Mouse (Mus musculus): ENCODE measurements at regions not wholly inside any gene's neighbourhood (a gene's known extent, or its start where the extent isn't known, plus 50 kb on each side); places are given as distances from the start of the nearest gene placed in this dataset.

DNA sequence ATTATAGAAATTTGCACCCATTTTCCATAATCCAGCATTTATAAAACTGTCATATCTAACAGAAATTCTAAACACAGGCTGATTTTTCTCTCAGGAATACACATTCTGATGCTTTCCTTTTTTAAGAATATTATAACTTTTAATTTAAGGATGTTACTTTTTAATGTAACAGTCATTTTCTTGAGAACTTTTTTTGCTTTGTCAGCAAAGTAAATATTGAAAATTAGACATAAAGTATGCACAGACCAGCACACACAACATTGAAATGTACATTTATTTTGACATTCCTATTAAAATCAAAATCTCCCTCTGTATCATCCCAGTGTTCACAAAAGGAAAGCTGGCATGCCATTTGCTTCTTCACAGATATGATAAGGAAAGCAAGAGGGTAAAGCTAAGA lies 337.0 kb downstream of the Foxa2 start:
- no peak for ATAC-seq (replicated peaks; ENCODE audit: poor library complexity)

DNA sequence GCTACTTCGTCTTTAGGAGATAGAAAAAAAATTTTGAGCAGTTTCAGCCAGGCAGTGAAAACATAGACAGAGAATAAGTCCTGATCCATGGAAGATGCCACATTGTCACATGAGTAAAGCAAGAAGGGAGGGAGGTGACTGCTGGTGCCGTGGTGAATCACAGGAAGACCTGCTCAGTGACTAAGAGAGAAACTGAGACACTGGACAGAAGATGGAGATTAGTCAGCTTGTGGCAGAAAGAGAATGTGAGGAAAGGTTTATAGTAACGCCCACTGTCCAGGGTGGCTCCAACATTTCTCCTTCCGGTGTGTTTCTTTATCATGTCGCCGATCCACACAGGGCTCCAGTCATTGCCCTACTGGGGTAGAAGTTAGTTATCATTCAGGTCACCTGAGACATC lies 339.6 kb downstream of the Foxa2 start:
- ATAC-seq (replicated peaks; ENCODE audit: poor library complexity): no peak

DNA sequence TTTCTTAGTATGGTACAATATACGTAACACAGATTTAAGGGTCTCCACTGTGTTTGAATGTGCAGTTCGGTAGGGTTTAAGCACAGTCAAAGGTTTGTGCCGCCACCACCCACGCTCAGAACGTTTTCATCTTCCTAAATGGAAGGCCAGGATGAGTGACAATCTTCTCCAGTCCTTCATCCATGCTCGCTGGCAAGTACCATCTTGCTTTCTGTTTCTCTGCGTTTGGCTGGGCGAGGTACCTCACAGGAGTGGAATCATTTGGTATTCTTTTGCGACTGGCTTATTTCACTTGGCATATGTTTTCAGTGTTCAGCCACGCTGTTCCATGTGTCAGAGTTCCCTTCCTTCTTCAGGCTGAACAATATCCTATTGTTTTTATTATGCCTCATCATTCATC lies 342.3 kb downstream of the Pax1 start:
- ATAC-seq (replicated peaks; ENCODE audit: poor library complexity): no peak

DNA sequence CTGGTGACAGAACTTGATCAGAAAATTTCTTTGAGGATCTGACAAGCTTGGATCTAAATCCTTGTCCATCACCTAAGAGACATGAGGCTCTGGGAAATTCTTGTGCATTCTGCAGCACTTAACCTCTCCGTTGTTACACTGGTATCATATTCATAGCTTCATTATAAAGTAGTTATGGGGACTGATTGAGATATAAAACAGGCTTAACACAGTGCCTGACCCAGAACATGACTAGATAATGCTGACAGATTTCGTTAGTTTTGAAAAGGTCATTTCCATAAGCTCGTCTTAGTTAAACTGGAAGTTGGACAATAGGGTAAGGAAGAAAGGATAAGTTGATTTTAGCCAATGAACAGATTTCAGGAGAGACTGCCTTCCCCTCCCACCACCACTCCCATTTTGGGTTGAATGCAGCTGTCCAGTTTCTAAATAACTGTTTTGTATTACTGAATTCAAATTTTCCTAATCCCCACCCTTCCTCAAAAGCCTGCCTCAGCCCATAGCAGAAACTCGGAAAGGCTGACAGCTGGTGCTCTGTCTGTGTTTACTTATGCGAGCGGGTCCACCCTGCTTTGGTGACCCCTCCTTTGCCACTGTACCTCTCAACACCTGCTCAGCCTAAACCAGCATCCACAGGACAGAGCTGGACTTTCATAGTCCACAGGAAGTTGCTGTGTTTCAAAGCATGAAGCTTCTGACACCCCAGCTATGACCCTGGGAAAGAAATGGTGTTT lies 340.8 kb downstream of the Pax1 start:
- no peak for ATAC-seq (replicated peaks; ENCODE audit: poor library complexity)

DNA sequence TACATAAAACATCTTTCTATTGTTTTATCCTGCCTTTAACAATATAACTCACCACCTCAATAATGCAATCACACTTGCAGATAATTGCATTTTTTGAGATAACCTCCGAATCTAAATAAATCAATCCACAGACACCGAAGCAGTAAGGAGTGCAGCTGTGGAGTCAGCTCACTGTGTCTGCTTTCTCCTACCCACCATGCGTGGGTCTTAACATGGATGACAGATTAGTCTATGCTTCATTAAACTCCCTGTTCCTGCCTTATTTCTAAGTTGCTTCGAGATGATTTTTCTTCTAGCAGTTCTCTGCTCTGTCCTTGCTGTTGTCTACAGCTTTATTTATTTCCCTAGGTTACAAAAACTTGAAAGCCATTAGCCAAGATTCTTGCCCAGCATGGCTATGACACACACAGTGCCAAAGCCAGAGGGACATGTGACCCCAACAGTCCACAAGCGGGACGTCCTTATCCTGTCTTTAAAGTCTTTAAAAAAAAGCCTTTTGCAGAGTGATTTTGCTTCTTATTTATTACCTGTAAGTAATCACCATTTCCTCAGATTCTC lies 337.9 kb downstream of the Pax1 start:
- ATAC-seq (replicated peaks; ENCODE audit: poor library complexity): no peak

DNA sequence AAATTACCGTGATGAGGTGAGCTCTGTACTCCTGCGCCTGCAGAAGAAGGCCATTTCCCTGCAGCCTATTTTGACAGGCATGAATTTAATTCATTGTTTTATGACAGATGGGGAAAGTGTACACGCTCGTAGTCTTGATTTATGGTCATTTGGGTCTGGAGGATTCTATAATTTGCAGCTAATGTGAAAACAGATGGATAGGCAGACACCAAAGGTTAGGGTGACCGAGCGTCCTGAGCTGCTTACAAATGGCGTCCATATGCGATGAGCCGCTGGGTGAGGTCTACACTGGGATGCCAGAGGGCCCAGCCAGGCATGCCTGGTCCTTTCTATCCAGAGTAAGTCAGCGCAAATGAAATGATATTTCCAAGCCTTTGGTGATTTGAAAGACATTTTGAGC lies 330.2 kb downstream of the Pax1 start:
- ATAC-seq (replicated peaks; ENCODE audit: poor library complexity): no peak

DNA sequence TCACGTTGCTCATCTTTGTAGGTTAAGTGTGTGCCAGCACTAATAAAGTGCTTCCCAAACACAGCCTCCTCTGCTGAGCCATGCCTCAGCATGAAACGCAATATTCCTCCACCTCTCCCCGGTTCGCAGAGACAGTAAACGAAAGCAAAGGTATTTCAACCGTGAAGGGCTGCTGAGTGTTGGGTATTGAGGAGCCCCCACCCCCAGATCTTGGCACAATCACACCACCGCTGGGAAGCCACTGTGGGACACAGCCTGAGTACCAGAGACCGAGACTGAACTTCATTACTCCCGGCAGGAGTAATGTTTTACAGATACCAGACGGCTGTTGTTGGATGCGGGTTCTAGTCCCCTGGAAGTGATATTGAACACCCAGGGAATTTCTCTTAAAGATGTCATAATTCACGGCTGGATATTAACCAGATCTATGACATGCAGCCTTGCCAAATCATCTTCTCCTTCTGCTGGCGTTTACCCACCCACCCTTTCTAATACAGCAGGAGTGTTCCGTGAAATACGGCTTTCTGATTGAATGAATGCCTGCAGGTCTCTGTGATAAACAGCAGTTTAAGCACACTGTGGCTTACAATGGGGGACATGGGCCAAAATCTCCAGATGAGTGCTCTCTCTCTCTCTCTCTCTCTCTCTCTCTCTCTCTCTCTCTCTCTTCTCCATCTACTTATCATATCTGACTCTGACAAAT lies 328.9 kb downstream of the Pax1 start:
- no peak for ATAC-seq (replicated peaks; ENCODE audit: poor library complexity)

DNA sequence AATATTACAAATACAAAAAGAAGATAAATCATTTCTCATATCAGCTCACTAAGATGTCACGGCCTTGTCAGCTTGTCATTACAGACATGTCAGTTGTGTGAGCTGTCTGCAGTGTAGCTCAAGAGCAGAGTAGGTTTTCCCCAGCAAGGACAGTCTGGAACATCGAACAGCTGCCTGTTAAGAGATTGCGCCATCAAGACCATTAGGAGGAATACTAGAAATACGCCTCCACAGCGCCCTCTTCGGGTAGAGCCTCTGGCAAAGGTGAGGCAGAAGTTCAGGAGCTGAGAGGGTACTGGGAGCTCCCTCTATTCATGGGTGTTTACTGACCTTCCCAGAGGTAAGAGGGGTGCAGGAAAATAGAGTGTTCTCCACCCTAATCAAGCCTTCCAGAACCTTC lies 327.0 kb downstream of the Pax1 start:
- ATAC-seq (replicated peaks; ENCODE audit: poor library complexity): peak; percentile 55

DNA sequence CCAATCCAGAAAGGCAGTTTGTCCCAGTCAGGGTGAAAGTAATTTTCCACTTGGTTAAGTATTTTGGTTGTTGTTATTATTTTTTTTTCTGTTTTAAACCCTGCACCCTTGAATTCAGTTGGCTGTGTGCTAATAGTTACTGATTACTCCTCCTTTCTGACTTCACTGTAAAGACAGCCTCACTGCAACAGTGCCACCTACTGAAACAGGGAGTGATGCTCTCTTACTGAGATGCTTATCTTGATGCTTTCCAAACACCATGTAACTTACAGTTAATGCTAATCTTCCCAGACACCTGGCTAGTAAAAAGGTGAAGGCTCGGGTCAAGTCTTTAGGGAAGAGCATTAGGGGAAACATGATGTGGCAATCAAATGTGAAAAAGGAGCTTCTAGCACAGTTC lies 294.9 kb downstream of the Pax1 start:
- no peak for ATAC-seq (replicated peaks; ENCODE audit: poor library complexity)

DNA sequence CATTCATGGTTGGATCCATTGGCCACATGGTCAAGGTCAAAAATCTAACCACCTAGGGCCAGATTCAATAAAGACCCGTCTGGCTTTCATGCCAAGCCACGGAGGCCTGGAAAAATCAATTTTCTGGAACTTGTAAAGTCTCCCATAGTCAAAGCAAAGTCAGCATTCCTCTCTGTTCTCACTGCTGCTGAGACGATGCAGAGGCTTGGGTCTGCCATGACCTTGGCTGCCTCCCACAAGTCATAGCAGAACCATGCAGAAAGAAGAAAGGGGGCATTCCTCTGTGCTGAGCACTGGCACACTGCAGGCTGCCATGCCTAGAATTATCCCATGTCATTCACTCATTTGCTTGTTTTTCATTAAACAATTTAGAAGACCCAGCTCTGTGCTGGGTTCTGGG lies 288.5 kb downstream of the Pax1 start:
- ATAC-seq (replicated peaks; ENCODE audit: poor library complexity): no peak

DNA sequence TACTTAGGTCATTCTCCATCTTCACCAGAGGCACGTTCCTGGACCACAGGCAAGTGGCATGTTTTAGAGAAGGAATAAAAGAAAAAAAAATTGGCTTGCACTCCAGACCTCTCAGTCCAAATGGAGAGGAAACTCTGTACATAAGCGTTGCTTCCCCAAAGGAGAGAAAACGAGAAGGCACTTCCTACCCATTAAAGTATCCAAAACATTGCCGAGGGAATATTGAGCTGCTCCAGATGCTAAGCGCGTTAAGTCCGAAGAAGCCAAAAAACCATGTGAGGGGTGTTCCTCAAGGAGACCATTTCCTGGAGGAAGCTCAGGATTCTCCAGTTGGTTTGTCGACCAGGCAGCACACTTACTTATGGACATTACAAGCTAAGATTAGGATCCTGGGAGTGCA lies 286.2 kb downstream of the Pax1 start:
- ATAC-seq (replicated peaks; ENCODE audit: poor library complexity): no peak

DNA sequence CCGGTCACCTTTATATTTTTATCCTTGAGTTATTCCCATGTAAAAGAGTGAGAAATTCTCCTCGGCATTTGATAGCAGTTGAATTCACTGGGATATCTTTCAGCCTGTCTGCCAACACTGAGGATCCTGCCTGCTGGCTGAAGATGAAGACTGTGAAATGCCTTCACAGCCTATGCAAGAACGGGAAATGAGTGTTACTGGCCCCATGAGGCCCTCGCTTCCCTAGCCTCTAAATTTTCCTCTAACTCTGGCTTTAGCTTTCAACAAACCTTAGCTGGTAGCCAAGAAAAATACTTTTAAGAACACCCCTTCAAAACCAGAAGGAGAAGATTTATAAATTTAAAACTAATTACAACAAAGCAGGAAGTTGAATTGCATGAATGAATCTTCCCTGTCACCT lies 285.8 kb downstream of the Pax1 start:
- no peak for ATAC-seq (replicated peaks; ENCODE audit: poor library complexity)

DNA sequence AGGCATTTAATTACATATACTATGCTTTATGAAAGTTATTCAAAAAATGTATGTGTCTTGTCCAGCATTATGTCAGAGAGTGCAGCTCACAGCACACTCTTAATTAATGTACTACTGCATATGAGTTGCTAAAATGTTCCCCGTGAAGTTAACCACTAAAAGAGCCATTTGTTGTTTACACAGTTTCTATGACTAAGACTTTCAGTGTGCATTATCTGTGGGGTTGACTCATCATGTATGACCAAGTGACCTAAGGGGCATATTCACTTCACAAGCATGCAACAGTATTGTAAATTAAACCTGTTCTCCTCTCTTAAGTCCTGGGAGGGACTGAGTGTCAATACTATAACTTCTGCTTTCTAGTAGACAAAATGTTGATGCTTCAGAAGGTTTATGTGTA lies 276.2 kb downstream of the Pax1 start:
- ATAC-seq (replicated peaks; ENCODE audit: poor library complexity): no peak

DNA sequence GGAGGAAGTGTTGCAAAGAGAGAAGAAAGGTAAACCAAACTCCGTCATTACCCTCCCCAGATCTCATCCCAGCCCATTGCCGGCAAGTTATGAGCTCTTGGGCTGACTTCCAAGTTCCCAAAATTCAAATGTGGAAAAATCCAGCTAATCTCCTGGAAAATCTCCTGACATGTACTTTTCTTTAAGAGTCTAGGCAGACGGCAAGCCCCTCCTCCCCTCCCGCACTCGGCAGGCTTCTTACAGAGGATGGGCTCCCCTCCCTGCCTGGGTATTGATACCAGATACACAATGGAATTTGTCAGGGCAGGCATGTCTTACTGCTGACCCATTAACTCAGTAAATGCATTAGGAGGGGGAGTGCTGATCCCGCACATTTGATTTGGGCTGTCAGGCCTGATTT lies 271.0 kb downstream of the Pax1 start:
- no peak for ATAC-seq (replicated peaks; ENCODE audit: poor library complexity)

DNA sequence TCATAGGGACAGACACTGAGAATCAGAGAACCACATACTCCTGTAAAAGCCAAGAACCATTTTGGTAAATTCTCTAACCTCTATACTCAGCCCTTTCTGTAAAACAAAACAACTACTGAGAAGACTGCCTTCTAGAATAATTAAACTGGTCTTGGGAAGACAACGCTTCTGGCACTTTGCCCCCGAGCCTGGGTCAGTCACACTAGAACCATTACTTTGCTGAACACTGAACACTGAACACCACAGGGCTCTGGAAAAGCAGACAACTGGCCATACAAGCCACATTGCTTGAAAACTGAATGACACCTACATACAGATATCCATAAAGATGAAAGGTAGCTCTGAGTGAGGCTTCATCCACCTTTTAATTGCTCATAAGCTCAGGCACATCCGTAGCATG lies 268.0 kb downstream of the Pax1 start:
- ATAC-seq (replicated peaks; ENCODE audit: poor library complexity): no peak

DNA sequence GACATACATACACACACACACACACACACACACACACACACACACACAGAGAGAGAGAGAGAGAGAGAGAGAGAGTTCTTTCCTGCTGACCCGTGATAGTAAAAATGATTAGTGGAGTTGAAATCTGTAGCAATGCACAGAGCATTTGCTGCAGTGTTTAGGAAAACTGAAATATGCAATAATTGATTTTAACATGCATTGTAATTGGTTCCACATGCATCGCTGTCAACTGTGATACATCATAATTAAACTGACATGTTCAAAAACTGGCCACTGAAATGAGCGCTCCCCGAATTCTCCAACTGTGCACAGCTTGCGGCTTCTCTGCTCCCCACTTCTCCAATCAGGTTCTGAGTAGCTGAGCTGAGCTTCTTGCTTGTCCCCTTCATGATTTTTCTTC lies 265.4 kb downstream of the Pax1 start:
- no peak for ATAC-seq (replicated peaks; ENCODE audit: poor library complexity)

DNA sequence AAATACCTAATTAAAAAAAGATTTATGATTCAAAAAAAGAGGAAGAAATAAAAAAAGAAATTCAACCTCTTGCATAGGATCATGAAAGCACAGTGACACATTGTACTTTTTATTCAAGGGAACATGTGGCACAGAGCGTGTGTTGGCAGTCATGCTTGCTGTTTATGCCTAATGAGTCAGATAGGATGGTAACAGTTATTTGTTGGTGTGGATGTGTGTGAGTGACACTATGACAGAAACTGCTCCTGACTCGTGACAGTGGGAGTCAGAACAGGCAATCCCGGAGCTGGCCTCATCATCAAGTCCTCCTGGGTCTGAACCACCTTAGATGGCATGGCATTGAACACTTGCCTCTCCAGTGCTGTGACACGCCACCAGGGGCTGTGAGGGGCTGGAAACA lies 261.4 kb downstream of the Pax1 start:
- ATAC-seq (replicated peaks; ENCODE audit: poor library complexity): no peak

DNA sequence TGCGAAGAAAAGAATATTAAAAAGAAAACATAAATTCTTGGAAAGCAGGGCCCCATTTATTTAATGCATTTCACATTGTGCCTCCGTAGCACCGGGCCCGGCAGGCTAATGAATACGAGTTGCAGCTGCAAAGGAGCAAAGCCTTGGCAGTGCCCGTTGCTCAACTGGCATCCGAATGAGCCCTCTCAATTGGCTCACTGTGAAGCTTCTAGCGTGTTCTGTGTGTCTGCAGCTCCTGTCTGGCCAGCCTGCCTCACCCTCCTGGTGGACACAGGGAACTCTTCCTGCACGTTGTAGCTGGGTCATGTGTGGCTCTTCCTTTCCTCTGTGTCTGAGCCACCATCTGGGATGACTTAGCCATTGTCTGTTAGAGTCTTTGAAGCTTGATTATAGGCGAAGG lies 256.1 kb downstream of the Pax1 start:
- no peak for ATAC-seq (replicated peaks; ENCODE audit: poor library complexity)

DNA sequence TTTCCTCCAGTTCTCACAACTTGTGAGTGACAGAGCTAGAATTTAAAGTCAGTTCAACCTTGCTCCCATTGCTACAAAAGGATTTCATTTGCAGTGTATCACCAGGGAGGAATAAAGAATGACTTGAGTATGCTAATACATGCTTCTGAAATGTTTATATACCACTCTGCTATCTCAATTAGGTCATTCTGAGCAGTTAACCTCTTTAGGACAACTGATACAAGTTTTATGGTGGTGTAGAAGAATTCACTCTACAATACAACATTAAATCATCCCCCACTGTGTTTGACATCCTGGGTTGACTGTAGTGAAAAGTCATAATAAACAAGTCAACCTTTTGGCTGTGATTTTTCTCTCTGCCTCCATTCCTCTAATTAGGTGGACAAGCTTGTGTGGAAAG lies 248.6 kb downstream of the Pax1 start:
- ATAC-seq (replicated peaks; ENCODE audit: poor library complexity): no peak

DNA sequence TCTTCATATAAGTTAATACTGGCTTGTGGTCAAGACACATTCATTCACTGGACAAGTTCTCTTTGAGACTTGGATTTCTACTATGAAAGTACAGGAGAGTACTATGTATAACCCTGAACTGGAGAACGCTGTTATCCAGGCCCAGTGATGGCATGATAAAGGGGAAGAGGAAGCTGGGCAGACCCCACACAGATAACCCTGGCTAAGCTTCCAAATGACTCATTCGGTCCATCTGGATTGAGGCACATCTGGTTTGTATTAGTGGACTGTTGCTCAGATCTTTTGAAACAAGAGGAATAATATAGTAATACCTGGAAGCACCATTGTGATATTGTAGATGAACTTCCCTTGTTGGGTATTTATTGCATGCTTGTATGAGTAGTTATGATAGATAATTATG lies 239.9 kb downstream of the Pax1 start:
- no peak for ATAC-seq (replicated peaks; ENCODE audit: poor library complexity)

DNA sequence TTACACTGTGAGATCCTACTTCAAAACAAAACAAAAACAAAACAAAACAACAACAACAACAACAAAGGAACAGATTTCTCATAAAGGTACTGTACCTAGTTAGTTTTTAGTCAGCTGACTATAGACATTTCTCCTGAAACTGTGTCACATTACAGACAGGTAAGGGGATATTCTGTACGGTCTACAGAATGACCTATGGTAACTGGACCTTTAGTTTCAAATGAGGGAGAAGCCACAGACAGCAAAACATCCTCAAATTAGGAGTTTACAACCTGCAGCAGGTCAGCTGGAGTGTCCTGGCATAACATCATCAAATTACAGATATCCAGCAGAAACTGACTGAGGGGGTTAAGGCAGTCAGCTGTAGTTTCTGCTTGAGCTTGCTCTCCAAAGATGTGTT lies 210.7 kb downstream of the Pax1 start:
- ATAC-seq (replicated peaks; ENCODE audit: poor library complexity): no peak

DNA sequence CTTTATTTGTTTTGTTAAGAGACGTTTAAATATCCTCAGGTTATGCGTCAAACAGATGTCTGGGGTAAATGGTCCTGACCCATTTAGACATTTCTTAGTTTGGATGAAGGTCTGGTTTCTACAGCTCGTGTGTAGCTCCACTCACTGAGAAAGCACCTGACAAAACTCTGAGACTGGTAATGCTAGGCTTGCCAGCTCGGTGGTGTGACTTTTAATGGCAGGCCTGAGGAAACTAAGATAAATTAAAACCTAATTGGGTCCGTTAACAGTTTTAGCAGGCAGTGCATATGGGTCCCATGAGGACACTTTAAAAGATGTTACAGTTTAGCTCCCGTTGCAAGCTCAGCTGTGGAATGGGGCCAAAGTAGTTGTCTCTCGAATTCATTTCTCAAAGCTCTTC lies 199.5 kb downstream of the Pax1 start:
- ATAC-seq (replicated peaks; ENCODE audit: poor library complexity): no peak

Measured in megakaryocyte progenitor cell, adult 5-6 weeks (primary cell).